Mouse (Mus musculus) lung, adult 18-20 months (tissue): ENCODE data around the gene Atp5f1.
A peak's percentile ranks its signal among the peaks of the same experiment; 100 is the strongest.

Experiments used
- DNase-seq, 2 experiments: peaks; one replicate each; pipeline ENCODE4 v3.0.0; 2022; ENCODE audit warnings: mixed read lengths in 2 of 2

Atp5f1 gene

GRCm38 (mm10) chr3:105899394-105900147 is 60.3 kb downstream of the Atp5f1 start:
- peak; percentile 81 to 86 for DNase-seq

GRCm38 (mm10) chr3:105898861-105899260 is 61.0 kb downstream of the Atp5f1 start:
- DNase-seq = no peak

GRCm38 (mm10) chr3:105898325-105898724 is 61.6 kb downstream of the Atp5f1 start:
- peak; percentile 60 to 71 for DNase-seq

- no peak for DNase-seq
These were observed 63.1 kb downstream of the Atp5f1 start for GRCm38 (mm10) chr3:105896811-105897210.

- peak; percentile 96 to 97 for DNase-seq
These were observed 65.0 kb downstream of the Atp5f1 start for GRCm38 (mm10) chr3:105894601-105895592.

GRCm38 (mm10) chr3:105893941-105894391 is 65.9 kb downstream of the Atp5f1 start:
- DNase-seq = peak; percentile 63 to 74
